22 mouse cellular contexts compared by ENCODE assay signal in genomic region chr2:32463773-32464172, GRCm38 (mm10). TPM values are rescaled to one million over a fixed set of nuclear protein-coding genes. Genes with fewer than 3 reads are reported as not detected.
A peak's percentile ranks its signal among the peaks of the same experiment; 100 is the strongest.
DNase-seq lines count a peak whose midpoint lies in the region; ATAC-seq and TF ChIP-seq lines count a peak whose summit lies in the region.
"Had no signal": no experiment of that assay in that cellular context is flagged by ENCODE, and none has a peak within 500 bp of the region (broad histone marks: within the 10 kb centered on the region; RNA-seq: fewer than 3 reads in every experiment).

No protein-coding gene starts in this region.

- peaks cover 15% of the 10 kb centered on the region for H3K4me1 ChIP-seq in heart, embryonic 15.5 days (replicated peaks)
- H3K4me1 ChIP-seq in megakaryocyte, embryonic 14.5 days, result peaks cover 23% of the 10 kb centered on the region
- H3K4me1 ChIP-seq in intestine, embryonic 14.5 days (replicated peaks; ENCODE audit: control insufficient read depth, insufficient read depth, low read length), result peaks cover 10% of the 10 kb centered on the region
- no peaks in the 10 kb centered on the region for H3K4me1 ChIP-seq in stomach, postnatal 0 days (replicated peaks; ENCODE audit: control insufficient read depth, insufficient read depth)
- no peaks in the 10 kb centered on the region; the same call in 1 of the 2 replicates for H3K4me1 ChIP-seq in forebrain, embryonic 14.5 days (ENCODE audit: control insufficient read depth, insufficient read depth, low read length)
- H3K4me1 ChIP-seq: midbrain, embryonic 15.5 days; neural tube, embryonic 15.5 days had no signal

- no peak overlapping the region for H3K4me2 ChIP-seq in heart, embryonic 15.5 days
- H3K4me2 ChIP-seq in intestine, embryonic 14.5 days (ENCODE audit: low read length), result no peak overlapping the region
- no peak overlapping the region for H3K4me2 ChIP-seq in stomach, postnatal 0 days (replicated peaks; ENCODE audit: low read depth)
- no peak overlapping the region for H3K4me2 ChIP-seq in forebrain, embryonic 14.5 days (ENCODE audit: low read length)
- H3K4me2 ChIP-seq: liver, embryonic 11.5 days; midbrain, embryonic 15.5 days; neural tube, embryonic 15.5 days had no signal

- ATAC-seq in heart, embryonic 15.5 days (replicated peaks; ENCODE audit: insufficient number of reproducible peaks, insufficient read depth, low FRiP score, low read depth), result no peak
- no peak for ATAC-seq in megakaryocyte, adult 5-6 weeks (ENCODE audit: poor library complexity, severe bottlenecking)
- ATAC-seq in intestine, embryonic 14.5 days (replicated peaks; ENCODE audit: low FRiP score, low TSS enrichment, low read depth), result no peak
- ATAC-seq in stomach, postnatal 0 days (ENCODE audit: low FRiP score, low TSS enrichment), result no peak
- no peak for ATAC-seq in forebrain, embryonic 14.5 days
- ATAC-seq: forebrain, embryonic 16.5 days; hindbrain, embryonic 16.5 days; midbrain, embryonic 15.5 days had no signal

- no peaks in the 10 kb centered on the region for H3K36me3 ChIP-seq in heart, embryonic 15.5 days
- H3K36me3 ChIP-seq in megakaryocyte, embryonic 14.5 days (replicated peaks; ENCODE audit: low read length), result peaks cover 3% of the 10 kb centered on the region
- H3K36me3 ChIP-seq in intestine, embryonic 14.5 days (ENCODE audit: control insufficient read depth, insufficient read depth, low read length), result no peaks in the 10 kb centered on the region
- H3K36me3 ChIP-seq in stomach, postnatal 0 days (ENCODE audit: control insufficient read depth, insufficient read depth, low read length), result no peaks in the 10 kb centered on the region
- no peaks in the 10 kb centered on the region for H3K36me3 ChIP-seq in forebrain, embryonic 14.5 days (ENCODE audit: control insufficient read depth, insufficient read depth, low read length)
- H3K36me3 ChIP-seq: limb, embryonic 10.5 days; midbrain, embryonic 15.5 days; neural tube, embryonic 15.5 days had no signal

- no peak for DNase-seq in heart, adult 18-20 months
- DNase-seq in intestine, embryonic 14.5 days (ENCODE audit: low spot score), result no peak
- DNase-seq in stomach, postnatal 0 days (ENCODE audit: low spot score), result no peak
- no peak for DNase-seq in forebrain, embryonic 14.5 days (ENCODE audit: low spot score)
- DNase-seq in gastrocnemius, postnatal 14 days, result no peak
- DNase-seq: cerebellum, adult 18-20 months; cerebellum, postnatal 25 days; embryo, embryonic 11 days; gastrocnemius, postnatal 36 days; kidney, postnatal 36 days; right cerebral cortex, postnatal 14 days; thymus, adult 2 months had no signal

- no peaks in the 10 kb centered on the region for H3K9me3 ChIP-seq in heart, embryonic 15.5 days (replicated peaks)
- H3K9me3 ChIP-seq in megakaryocyte, embryonic 14.5 days, result peaks cover 11% of the 10 kb centered on the region
- H3K9me3 ChIP-seq in intestine, embryonic 14.5 days (ENCODE audit: control insufficient read depth, low read length), result no peaks in the 10 kb centered on the region
- no peaks in the 10 kb centered on the region for H3K9me3 ChIP-seq in stomach, postnatal 0 days (ENCODE audit: control insufficient read depth, low read length)
- no peaks in the 10 kb centered on the region for H3K9me3 ChIP-seq in forebrain, embryonic 14.5 days (replicated peaks; ENCODE audit: control insufficient read depth, low read length)
- H3K9me3 ChIP-seq: limb, embryonic 10.5 days; midbrain, embryonic 15.5 days; neural tube, embryonic 15.5 days had no signal

- WGBS in heart, embryonic 15.5 days, result 71% methylated on average over 2 of the region's 2 CpGs
- 74% methylated on average over 2 of the region's 2 CpGs for WGBS in intestine, embryonic 14.5 days
- 70% methylated on average over 2 of the region's 2 CpGs for WGBS in stomach, postnatal 0 days
- 82% methylated on average over 2 of the region's 2 CpGs for WGBS in forebrain, embryonic 14.5 days

- no peak for TF ChIP-seq EP300 in stomach, postnatal 0 days (optimal IDR thresholded peaks at IDR 0.05)

- no peak overlapping the region for H3K4me3 ChIP-seq in heart, embryonic 15.5 days
- H3K4me3 ChIP-seq in megakaryocyte, embryonic 14.5 days (replicated peaks), result peak overlapping the region; percentile 42
- H3K4me3 ChIP-seq in intestine, embryonic 14.5 days (ENCODE audit: low read depth, low read length), result no peak overlapping the region
- H3K4me3 ChIP-seq in stomach, postnatal 0 days (ENCODE audit: low read depth, low read length), result no peak overlapping the region
- H3K4me3 ChIP-seq in forebrain, embryonic 14.5 days (ENCODE audit: low read depth, low read length), result no peak overlapping the region
- H3K4me3 ChIP-seq: limb, embryonic 10.5 days; midbrain, embryonic 15.5 days; myocyte; neural tube, embryonic 15.5 days had no signal

- TF ChIP-seq CTCF in stomach, postnatal 0 days (IDR thresholded peaks at IDR 0.05; ENCODE audit: low read depth), result no peak

- peak overlapping the region; percentile 38; the same call in 1 of the 2 replicates for H3K27ac ChIP-seq in heart, embryonic 15.5 days
- H3K27ac ChIP-seq in intestine, embryonic 14.5 days (ENCODE audit: low read depth), result 0 out of 2 replicates have a peak overlapping the region, but pooled peaks have one; percentile 48
- H3K27ac ChIP-seq in stomach, postnatal 0 days (replicated peaks), result 0 out of 2 replicates have a peak overlapping the region, but pooled peaks have one; percentile 40
- no peak overlapping the region for H3K27ac ChIP-seq in forebrain, embryonic 14.5 days (ENCODE audit: low read depth, low read length)
- H3K27ac ChIP-seq: limb, embryonic 10.5 days; midbrain, embryonic 15.5 days; neural tube, embryonic 15.5 days had no signal

- H3K9ac ChIP-seq in heart, embryonic 15.5 days, result no peak overlapping the region
- H3K9ac ChIP-seq in intestine, embryonic 14.5 days (ENCODE audit: low read length), result no peak overlapping the region
- no peak overlapping the region for H3K9ac ChIP-seq in stomach, postnatal 0 days (ENCODE audit: low read length)
- H3K9ac ChIP-seq in forebrain, embryonic 14.5 days (ENCODE audit: low read length), result no peak overlapping the region
- H3K9ac ChIP-seq: midbrain, embryonic 15.5 days; neural tube, embryonic 15.5 days had no signal

- no peaks in the 10 kb centered on the region for H3K27me3 ChIP-seq in heart, embryonic 15.5 days
- H3K27me3 ChIP-seq in megakaryocyte, embryonic 14.5 days (replicated peaks), result no peaks in the 10 kb centered on the region
- no peaks in the 10 kb centered on the region for H3K27me3 ChIP-seq in intestine, embryonic 14.5 days (replicated peaks; ENCODE audit: control insufficient read depth, insufficient read depth, low read length)
- H3K27me3 ChIP-seq in stomach, postnatal 0 days (ENCODE audit: control insufficient read depth, insufficient read depth, low read length), result no peaks in the 10 kb centered on the region
- no peaks in the 10 kb centered on the region for H3K27me3 ChIP-seq in forebrain, embryonic 14.5 days (replicated peaks; ENCODE audit: control insufficient read depth, insufficient read depth, low read length)
- H3K27me3 ChIP-seq: midbrain, embryonic 15.5 days; neural tube, embryonic 15.5 days had no signal

- intact Hi-C loops in gastrocnemius, postnatal 14 days (cut with DNase I; ENCODE audit: low total_unique reads), result no loop called here

RNA-seq across cellular contexts. Expression of gene Slc25a25, which starts 12.5 kb away (rescaled TPM):
- polyA plus RNA-seq in heart, embryonic 15.5 days (2015; fragmentation: Nextera tagmentation; extraction: Ambion mirVana), result 9.1 and 12.1 TPM in 2 replicates
- 10 to 100 TPM in 1 of 2 experiments, 1 to 10 TPM in 1; 8.4 to 11.5 TPM for total RNA-seq in heart, adult 18-20 months (2021)
- 7.3 and 7.9 TPM in 2 replicates for polyA plus RNA-seq in megakaryocyte, embryonic 14.5 days (2012; ENCODE audit: insufficient read depth, low replicate concordance)
- 4.6 and 6.9 TPM in 2 replicates for total RNA-seq in megakaryocyte, adult 5-6 weeks (2015)
- total RNA-seq in megakaryocyte, adult 5-6 weeks (2017), result 8.4 and 10.7 TPM in 2 replicates
- 17.8 and 18.2 TPM in 2 replicates for polyA plus RNA-seq in intestine, embryonic 14.5 days (2014; fragmentation: Nextera tagmentation; extraction: Ambion mirVana)
- 11.1 and 11.5 TPM in 2 replicates for polyA plus RNA-seq in stomach, postnatal 0 days (2015; fragmentation: Nextera tagmentation; extraction: Ambion mirVana)
- 30.4 and 34.2 TPM in 2 replicates for polyA plus RNA-seq in forebrain, embryonic 14.5 days (2014; fragmentation: Nextera tagmentation; extraction: Ambion mirVana)
- 10 to 100 TPM; 18.1 to 47.8 TPM for total RNA-seq in gastrocnemius, postnatal 14 days (2021)

RNA-seq across cellular contexts. Expression of gene Naif1, which starts 13.5 kb away (rescaled TPM):
- 4.0 and 5.1 TPM in 2 replicates for polyA plus RNA-seq in heart, embryonic 15.5 days (2015; fragmentation: Nextera tagmentation; extraction: Ambion mirVana)
- 1 to 10 TPM; 3.0 to 3.1 TPM for total RNA-seq in heart, adult 18-20 months (2021)
- 3.9 and 10.8 TPM in 2 replicates for polyA plus RNA-seq in megakaryocyte, embryonic 14.5 days (2012; ENCODE audit: insufficient read depth, low replicate concordance)
- 2.9 and 3.5 TPM in 2 replicates for total RNA-seq in megakaryocyte, adult 5-6 weeks (2015)
- total RNA-seq in megakaryocyte, adult 5-6 weeks (2017), result 3.2 and 3.9 TPM in 2 replicates
- polyA plus RNA-seq in intestine, embryonic 14.5 days (2014; fragmentation: Nextera tagmentation; extraction: Ambion mirVana), result 5.8 and 6.0 TPM in 2 replicates
- polyA plus RNA-seq in stomach, postnatal 0 days (2015; fragmentation: Nextera tagmentation; extraction: Ambion mirVana), result 2.5 and 2.6 TPM in 2 replicates
- 5.3 and 5.4 TPM in 2 replicates for polyA plus RNA-seq in forebrain, embryonic 14.5 days (2014; fragmentation: Nextera tagmentation; extraction: Ambion mirVana)
- total RNA-seq in gastrocnemius, postnatal 14 days (2021), result 1 to 10 TPM; 2.4 to 3.1 TPM
